13 mouse cellular contexts compared by ENCODE assay signal in the genomic region with DNA sequence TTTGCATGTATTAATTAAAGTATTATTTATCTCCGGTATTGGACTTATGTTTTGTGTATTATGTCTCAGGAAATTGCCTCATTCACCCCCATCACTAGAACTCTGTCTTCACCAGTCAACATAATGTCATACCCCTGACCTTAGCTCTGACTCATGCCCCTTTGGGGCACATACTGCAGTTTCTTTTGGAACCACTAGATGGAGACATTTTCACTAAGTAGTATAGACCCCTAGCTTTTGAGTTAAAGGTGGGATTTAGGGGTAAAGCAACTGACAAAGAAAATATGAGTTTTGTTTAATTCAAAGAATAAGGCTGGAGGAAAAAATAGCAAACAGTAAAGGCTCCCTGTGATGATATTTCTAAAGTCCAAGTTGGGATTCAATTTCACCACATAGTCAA.
DNase-seq lines count a peak whose midpoint lies in the region; ATAC-seq and TF ChIP-seq lines count a peak whose summit lies in the region.
"Had no signal": no experiment of that assay in that cellular context is flagged by ENCODE, and none has a peak within 500 bp of the region (broad histone marks: within the 10 kb centered on the region; RNA-seq: fewer than 3 reads in every experiment).

No protein-coding gene starts in this region.

- in situ Hi-C loops in Patski (cut with MboI; ENCODE audit: low pct_unique_long_range_greater_than_20kb) = no loop called here

- CTCF ChIA-PET in Patski (lab: Charles Lee) = no interaction called here

- H3K4me3 ChIP-seq in heart, postnatal 0 days (ENCODE audit: low read depth, low read length) = no peak overlapping the region
- no peak overlapping the region for H3K4me3 ChIP-seq in heart, embryonic 12.5 days
- H3K4me3 ChIP-seq in lung, embryonic 14.5 days (ENCODE audit: low read depth, low read length) = no peak overlapping the region
- H3K4me3 ChIP-seq: embryonic facial prominence, embryonic 13.5 days; kidney, embryonic 15.5 days; limb, embryonic 15.5 days had no signal

- no peak for DNase-seq in heart, postnatal 0 days (ENCODE audit: low spot score)
- peak; percentile 3 for DNase-seq in lung, embryonic 14.5 days
- DNase-seq in lung, postnatal 14 days = no peak
- no peak for DNase-seq in Patski (ENCODE audit: low read depth, low spot score)
- peak; percentile 45 for DNase-seq in retina, embryonic 14.5 days (ENCODE audit: low spot score)
- no peak for DNase-seq in thymus, postnatal 0 days (ENCODE audit: low spot score)
- DNase-seq in right cerebral cortex, postnatal 36 days (ENCODE audit: low spot score in 2 of 2) = no peak
- DNase-seq: spleen, adult 18-20 months had no signal

- TF ChIP-seq EP300 in heart, postnatal 0 days (IDR thresholded peaks at IDR 0.05; ENCODE audit: low read depth) = no peak

- POLR2A ChIA-PET in Patski (lab: Charles Lee) = no interaction called here

- WGBS in heart, postnatal 0 days = 4% methylated on average over 1 of the region's 1 CpGs
- WGBS in heart, embryonic 12.5 days = 14% methylated on average over 1 of the region's 1 CpGs
- 15% methylated on average over 1 of the region's 1 CpGs for WGBS in lung, embryonic 14.5 days

- ATAC-seq in heart, postnatal 0 days (ENCODE audit: insufficient read depth, low read depth) = no peak
- ATAC-seq in heart, embryonic 12.5 days (ENCODE audit: insufficient number of reproducible peaks, low FRiP score) = no peak
- no peak for ATAC-seq in lung, embryonic 14.5 days (ENCODE audit: insufficient read depth)
- ATAC-seq in Patski = no peak
- ATAC-seq: forebrain, embryonic 16.5 days had no signal

- TF ChIP-seq CTCF in heart, postnatal 0 days (IDR thresholded peaks at IDR 0.05; ENCODE audit: low read depth) = peak; percentile 50
- TF ChIP-seq CTCF in lung, embryonic 14.5 days (IDR thresholded peaks at IDR 0.05; ENCODE audit: low read depth) = peak; percentile 29; the same call in 1 of the 2 replicates
- peak; percentile 44 for TF ChIP-seq CTCF in Patski (IDR thresholded peaks at IDR 0.05)

- no peaks in the 10 kb centered on the region for H3K9me3 ChIP-seq in heart, postnatal 0 days (replicated peaks; ENCODE audit: control insufficient read depth, low read length)
- H3K9me3 ChIP-seq in heart, embryonic 12.5 days (replicated peaks) = no peaks in the 10 kb centered on the region
- no peaks in the 10 kb centered on the region for H3K9me3 ChIP-seq in lung, embryonic 14.5 days (ENCODE audit: low read depth, low read length)
- H3K9me3 ChIP-seq: embryonic facial prominence, embryonic 13.5 days; kidney, embryonic 15.5 days; limb, embryonic 15.5 days had no signal

- H3K36me3 ChIP-seq in heart, postnatal 0 days (replicated peaks; ENCODE audit: control insufficient read depth, insufficient read depth, low read length) = no peaks in the 10 kb centered on the region
- no peaks in the 10 kb centered on the region for H3K36me3 ChIP-seq in heart, embryonic 12.5 days
- H3K36me3 ChIP-seq in lung, embryonic 14.5 days (ENCODE audit: insufficient read depth) = no peaks in the 10 kb centered on the region
- H3K36me3 ChIP-seq: embryonic facial prominence, embryonic 13.5 days; kidney, embryonic 15.5 days; limb, embryonic 15.5 days had no signal

- no peak overlapping the region for H3K27ac ChIP-seq in heart, postnatal 0 days (ENCODE audit: low read depth)
- no peak overlapping the region for H3K27ac ChIP-seq in heart, embryonic 12.5 days (ENCODE audit: poor library complexity, severe bottlenecking)
- H3K27ac ChIP-seq in lung, embryonic 14.5 days (ENCODE audit: low read depth) = no peak overlapping the region
- H3K27ac ChIP-seq: embryonic facial prominence, embryonic 13.5 days; kidney, embryonic 15.5 days; limb, embryonic 15.5 days had no signal

- H3K4me1 ChIP-seq in heart, postnatal 0 days (ENCODE audit: control insufficient read depth, insufficient read depth) = no peaks in the 10 kb centered on the region
- H3K4me1 ChIP-seq in heart, embryonic 12.5 days (replicated peaks) = no peaks in the 10 kb centered on the region
- H3K4me1 ChIP-seq in lung, embryonic 14.5 days (ENCODE audit: insufficient read depth) = no peaks in the 10 kb centered on the region
- H3K4me1 ChIP-seq: embryonic facial prominence, embryonic 13.5 days; kidney, embryonic 15.5 days; limb, embryonic 15.5 days had no signal

- no peak overlapping the region for H3K4me2 ChIP-seq in heart, postnatal 0 days (ENCODE audit: low read depth, low read length)
- H3K4me2 ChIP-seq in heart, embryonic 12.5 days = no peak overlapping the region
- H3K4me2 ChIP-seq in lung, embryonic 14.5 days = no peak overlapping the region
- H3K4me2 ChIP-seq: embryonic facial prominence, embryonic 13.5 days; kidney, embryonic 15.5 days; limb, embryonic 15.5 days had no signal

- H3K9ac ChIP-seq in heart, postnatal 0 days (replicated peaks; ENCODE audit: low read depth, low read length) = no peak overlapping the region
- no peak overlapping the region for H3K9ac ChIP-seq in heart, embryonic 12.5 days
- no peak overlapping the region for H3K9ac ChIP-seq in lung, embryonic 14.5 days
- H3K9ac ChIP-seq: embryonic facial prominence, embryonic 13.5 days; kidney, embryonic 15.5 days; limb, embryonic 15.5 days had no signal

- H3K27me3 ChIP-seq in heart, postnatal 0 days (ENCODE audit: control insufficient read depth, insufficient read depth, low read length) = no peaks in the 10 kb centered on the region
- no peaks in the 10 kb centered on the region for H3K27me3 ChIP-seq in heart, embryonic 12.5 days (replicated peaks)
- no peaks in the 10 kb centered on the region for H3K27me3 ChIP-seq in lung, embryonic 14.5 days (ENCODE audit: insufficient read depth, low read length)
- H3K27me3 ChIP-seq in Patski = peaks cover 7% of the 10 kb centered on the region
- H3K27me3 ChIP-seq: embryonic facial prominence, embryonic 13.5 days; kidney, embryonic 15.5 days; limb, embryonic 15.5 days had no signal

Comparison
In these comparisons a context has a peak if more than half of its experiments do, and no peak if none do; other contexts are left out.
1. DNase-seq: peak in lung, embryonic 14.5 days (single experiment) and retina, embryonic 14.5 days (single experiment); none in heart, postnatal 0 days (single experiment), lung, postnatal 14 days (single experiment), Patski (single experiment), thymus, postnatal 0 days (single experiment) and right cerebral cortex, postnatal 36 days (0 of 2).
2. Peak in every context shown above with its lines, with median percentiles within 50 percentile points of each other: CTCF ChIP-seq.